Mouse (Mus musculus): ENCODE measurements around the gene Zfp568. TPM values are rescaled to one million over a fixed set of nuclear protein-coding genes. Genes with fewer than 3 reads are reported as not detected.

Gene Zfp568
- polyA plus RNA-seq, 1 experiment from 2014 or later, result 26.6 TPM

- Histone ChIP-seq H3K4me3 (ENCODE audit: low read length) (peak overlapping the region; percentile 87), H3K4me2 (replicated peaks; ENCODE audit: low read depth, low read length) (peak overlapping the region; percentile 46)
- ATAC-seq (ENCODE audit: low FRiP score, low TSS enrichment), result no peak
Measured at GRCm38 (mm10) chr7:29982931-29983330, 824 bp upstream of the Zfp568 start.

GRCm38 (mm10) chr7:29983340-29983689 lies 440 bp upstream of the Zfp568 start:
- peaks cover 14% of the 10 kb centered on the region; the same call in 1 of the 2 replicates for H3K4me1 ChIP-seq (ENCODE audit: control insufficient read depth, insufficient read depth, low read length)
- peaks cover 26% of the 10 kb centered on the region for H3K36me3 ChIP-seq (ENCODE audit: control insufficient read depth, insufficient read depth, low read length)
- peak overlapping the region; percentile 46 for H3K4me2 ChIP-seq (replicated peaks; ENCODE audit: low read depth, low read length)
- peak overlapping the region; percentile 94 for H3K27ac ChIP-seq (ENCODE audit: low read depth, low read length)
- H3K9ac ChIP-seq (ENCODE audit: low read depth, low read length), result peak overlapping the region; percentile 82
- 1% methylated on average over 8 of the region's 8 CpGs for WGBS
- H3K9me3 ChIP-seq (ENCODE audit: control insufficient read depth, low read length), result 0 out of 2 replicates have a peak, but pooled peaks cover 6% of the 10 kb centered on the region
- H3K27me3 ChIP-seq (ENCODE audit: control insufficient read depth, insufficient read depth, low read length), result no peaks in the 10 kb centered on the region
- H3K4me3 ChIP-seq (ENCODE audit: low read length), result peak overlapping the region; percentile 87
- no peak for ATAC-seq (ENCODE audit: low FRiP score, low TSS enrichment)

More at GRCm38 (mm10) chr7:29982931-29983330, 824 bp upstream of the Zfp568 start:
- Histone ChIP-seq H3K27me3 (ENCODE audit: control insufficient read depth, insufficient read depth, low read length) (no peaks in the 10 kb centered on the region), H3K9ac (ENCODE audit: low read depth, low read length) (peak overlapping the region; percentile 82), H3K27ac (ENCODE audit: low read depth, low read length) (peak overlapping the region; percentile 94), H3K9me3 (ENCODE audit: control insufficient read depth, low read length) (0 out of 2 replicates have a peak, but pooled peaks cover 6% of the 10 kb centered on the region), H3K4me1 (ENCODE audit: control insufficient read depth, insufficient read depth, low read length) (peaks cover 14% of the 10 kb centered on the region; the same call in 1 of the 2 replicates), H3K36me3 (ENCODE audit: control insufficient read depth, insufficient read depth, low read length) (peaks cover 23% of the 10 kb centered on the region)
- WGBS, result 17% methylated on average over 6 of the region's 6 CpGs

GRCm38 (mm10) chr7:29986101-29986500 lies 2.3 kb downstream of the Zfp568 start:
- Histone ChIP-seq H3K36me3 (ENCODE audit: control insufficient read depth, insufficient read depth, low read length) (peaks cover 44% of the 10 kb centered on the region), H3K4me3 (ENCODE audit: low read length) (no peak overlapping the region), H3K27me3 (ENCODE audit: control insufficient read depth, insufficient read depth, low read length) (no peaks in the 10 kb centered on the region), H3K27ac (ENCODE audit: low read depth, low read length) (no peak overlapping the region), H3K9me3 (ENCODE audit: control insufficient read depth, low read length) (no peaks in the 10 kb centered on the region), H3K9ac (ENCODE audit: low read depth, low read length) (no peak overlapping the region), H3K4me1 (ENCODE audit: control insufficient read depth, insufficient read depth, low read length) (peaks cover 14% of the 10 kb centered on the region; the same call in 1 of the 2 replicates), H3K4me2 (replicated peaks; ENCODE audit: low read depth, low read length) (no peak overlapping the region)
- no peak for ATAC-seq (ENCODE audit: low FRiP score, low TSS enrichment)
- 95% methylated on average over 8 of the region's 8 CpGs for WGBS

- Histone ChIP-seq H3K27me3 (ENCODE audit: control insufficient read depth, insufficient read depth, low read length) (no peaks in the 10 kb centered on the region), H3K4me2 (replicated peaks; ENCODE audit: low read depth, low read length) (no peak overlapping the region), H3K36me3 (ENCODE audit: control insufficient read depth, insufficient read depth, low read length) (peaks cover 56% of the 10 kb centered on the region), H3K4me1 (ENCODE audit: control insufficient read depth, insufficient read depth, low read length) (peaks cover 14% of the 10 kb centered on the region; the same call in 1 of the 2 replicates), H3K9ac (ENCODE audit: low read depth, low read length) (no peak overlapping the region), H3K9me3 (ENCODE audit: control insufficient read depth, low read length) (no peaks in the 10 kb centered on the region), H3K27ac (ENCODE audit: low read depth, low read length) (no peak overlapping the region), H3K4me3 (ENCODE audit: low read length) (no peak overlapping the region)
- WGBS, result 94% methylated on average over 5 of the region's 5 CpGs
- no peak for ATAC-seq (ENCODE audit: low FRiP score, low TSS enrichment)
Measured at GRCm38 (mm10) chr7:29987551-29987950, 3.8 kb downstream of the Zfp568 start.

GRCm38 (mm10) chr7:29989031-29989430 lies 5.3 kb downstream of the Zfp568 start:
- Histone ChIP-seq H3K9ac (ENCODE audit: low read depth, low read length) (no peak overlapping the region), H3K4me1 (ENCODE audit: control insufficient read depth, insufficient read depth, low read length) (0 out of 2 replicates have a peak, but pooled peaks cover 7% of the 10 kb centered on the region), H3K27ac (ENCODE audit: low read depth, low read length) (no peak overlapping the region), H3K27me3 (ENCODE audit: control insufficient read depth, insufficient read depth, low read length) (no peaks in the 10 kb centered on the region), H3K4me2 (replicated peaks; ENCODE audit: low read depth, low read length) (no peak overlapping the region), H3K36me3 (ENCODE audit: control insufficient read depth, insufficient read depth, low read length) (peaks cover 66% of the 10 kb centered on the region), H3K4me3 (ENCODE audit: low read length) (no peak overlapping the region), H3K9me3 (ENCODE audit: control insufficient read depth, low read length) (no peaks in the 10 kb centered on the region)
- no peak for ATAC-seq (ENCODE audit: low FRiP score, low TSS enrichment)
- WGBS, result 88% methylated on average over 11 of the region's 11 CpGs

- Histone ChIP-seq H3K4me2 (replicated peaks; ENCODE audit: low read depth, low read length) (no peak overlapping the region), H3K27me3 (ENCODE audit: control insufficient read depth, insufficient read depth, low read length) (no peaks in the 10 kb centered on the region), H3K27ac (ENCODE audit: low read depth, low read length) (no peak overlapping the region), H3K4me1 (ENCODE audit: control insufficient read depth, insufficient read depth, low read length) (no peaks in the 10 kb centered on the region), H3K36me3 (ENCODE audit: control insufficient read depth, insufficient read depth, low read length) (peaks cover 63% of the 10 kb centered on the region), H3K9me3 (ENCODE audit: control insufficient read depth, low read length) (no peaks in the 10 kb centered on the region), H3K4me3 (ENCODE audit: low read length) (no peak overlapping the region), H3K9ac (ENCODE audit: low read depth, low read length) (no peak overlapping the region)
- ATAC-seq (ENCODE audit: low FRiP score, low TSS enrichment), result no peak
- WGBS, result 97% methylated on average over 8 of the region's 8 CpGs
Measured at GRCm38 (mm10) chr7:29992698-29993097, 8.9 kb downstream of the Zfp568 start.

GRCm38 (mm10) chr7:29993340-29993739 lies 9.6 kb downstream of the Zfp568 start:
- H3K9ac ChIP-seq (ENCODE audit: low read depth, low read length), result no peak overlapping the region
- H3K4me3 ChIP-seq (ENCODE audit: low read length), result no peak overlapping the region
- H3K9me3 ChIP-seq (ENCODE audit: control insufficient read depth, low read length), result no peaks in the 10 kb centered on the region
- H3K27me3 ChIP-seq (ENCODE audit: control insufficient read depth, insufficient read depth, low read length), result no peaks in the 10 kb centered on the region
- H3K4me2 ChIP-seq (replicated peaks; ENCODE audit: low read depth, low read length), result no peak overlapping the region
- no peaks in the 10 kb centered on the region for H3K4me1 ChIP-seq (ENCODE audit: control insufficient read depth, insufficient read depth, low read length)
- 95% methylated on average over 9 of the region's 9 CpGs for WGBS
- H3K36me3 ChIP-seq (ENCODE audit: control insufficient read depth, insufficient read depth, low read length), result peaks cover 64% of the 10 kb centered on the region
- no peak for ATAC-seq (ENCODE audit: low FRiP score, low TSS enrichment)
- no peak overlapping the region for H3K27ac ChIP-seq (ENCODE audit: low read depth, low read length)

- Histone ChIP-seq H3K9ac (ENCODE audit: low read depth, low read length) (no peak overlapping the region), H3K4me3 (ENCODE audit: low read length) (no peak overlapping the region), H3K9me3 (ENCODE audit: control insufficient read depth, low read length) (no peaks in the 10 kb centered on the region), H3K4me2 (replicated peaks; ENCODE audit: low read depth, low read length) (no peak overlapping the region), H3K4me1 (ENCODE audit: control insufficient read depth, insufficient read depth, low read length) (no peaks in the 10 kb centered on the region), H3K27ac (ENCODE audit: low read depth, low read length) (no peak overlapping the region), H3K36me3 (ENCODE audit: control insufficient read depth, insufficient read depth, low read length) (peaks cover 70% of the 10 kb centered on the region), H3K27me3 (ENCODE audit: control insufficient read depth, insufficient read depth, low read length) (no peaks in the 10 kb centered on the region)
- WGBS, result 93% methylated on average over 8 of the region's 8 CpGs
- ATAC-seq (ENCODE audit: low FRiP score, low TSS enrichment), result peak; percentile 39; the same call in 1 of the 2 replicates
Measured at GRCm38 (mm10) chr7:29995134-29995533, 11.4 kb downstream of the Zfp568 start.

- ATAC-seq (ENCODE audit: low FRiP score, low TSS enrichment), result no peak
- H3K27ac ChIP-seq (ENCODE audit: low read depth, low read length), result no peak overlapping the region
- H3K9ac ChIP-seq (ENCODE audit: low read depth, low read length), result no peak overlapping the region
- peaks cover 64% of the 10 kb centered on the region for H3K36me3 ChIP-seq (ENCODE audit: control insufficient read depth, insufficient read depth, low read length)
- H3K4me1 ChIP-seq (ENCODE audit: control insufficient read depth, insufficient read depth, low read length), result no peaks in the 10 kb centered on the region
- no peaks in the 10 kb centered on the region for H3K9me3 ChIP-seq (ENCODE audit: control insufficient read depth, low read length)
- no peaks in the 10 kb centered on the region for H3K27me3 ChIP-seq (ENCODE audit: control insufficient read depth, insufficient read depth, low read length)
- 72% methylated on average over 5 of the region's 5 CpGs for WGBS
- H3K4me2 ChIP-seq (replicated peaks; ENCODE audit: low read depth, low read length), result no peak overlapping the region
- no peak overlapping the region for H3K4me3 ChIP-seq (ENCODE audit: low read length)
Measured at GRCm38 (mm10) chr7:30000601-30001000, 16.8 kb downstream of the Zfp568 start.

All from kidney, embryonic 14.5 days (tissue).